Mouse (Mus musculus) cerebellum, postnatal 36 days (tissue): ENCODE results near the gene Tob1.

Experiments
- DNase-seq, 2 experiments: peaks; one replicate each; pipeline ENCODE4 v3.0.0; 2021 to 2022; ENCODE audit warnings: mixed read lengths in 2 of 2

Gene Tob1

DNA sequence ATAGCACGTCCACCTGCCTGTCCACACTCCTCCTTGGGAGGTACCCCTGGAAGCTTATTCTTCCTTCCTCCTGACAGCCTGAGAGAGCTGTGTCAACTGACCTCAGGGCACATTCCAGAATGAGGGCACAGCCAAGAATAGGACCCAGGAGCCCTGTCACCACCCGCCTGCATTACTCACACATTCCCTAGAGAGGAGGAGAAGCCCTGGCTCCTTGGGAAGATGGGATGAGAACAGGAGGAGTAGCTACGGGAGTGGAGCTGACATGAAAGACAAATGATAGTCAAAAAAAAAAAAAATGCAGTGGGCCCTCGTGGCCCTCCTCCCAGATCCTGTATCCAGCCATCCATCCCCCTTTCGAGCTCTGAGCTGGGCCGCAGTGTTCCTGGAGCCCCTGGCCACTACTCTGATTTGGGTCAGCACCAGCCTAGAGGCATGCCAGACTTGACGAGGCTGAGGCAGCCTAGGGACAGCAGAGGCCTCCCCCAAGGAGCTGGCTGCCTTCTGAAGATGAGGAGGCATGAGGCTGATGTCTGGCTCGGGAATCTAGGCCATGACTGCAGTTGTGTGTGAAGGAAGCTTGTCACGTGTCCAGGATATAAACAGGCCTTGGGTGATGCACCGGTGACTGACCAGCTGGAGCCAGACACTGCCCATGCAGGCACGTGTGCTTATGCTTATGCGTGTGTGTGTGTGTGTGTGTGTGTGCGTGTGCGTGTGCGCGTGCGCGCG lies 20.7 kb downstream of the Tob1 start:
- no peak for DNase-seq

DNA sequence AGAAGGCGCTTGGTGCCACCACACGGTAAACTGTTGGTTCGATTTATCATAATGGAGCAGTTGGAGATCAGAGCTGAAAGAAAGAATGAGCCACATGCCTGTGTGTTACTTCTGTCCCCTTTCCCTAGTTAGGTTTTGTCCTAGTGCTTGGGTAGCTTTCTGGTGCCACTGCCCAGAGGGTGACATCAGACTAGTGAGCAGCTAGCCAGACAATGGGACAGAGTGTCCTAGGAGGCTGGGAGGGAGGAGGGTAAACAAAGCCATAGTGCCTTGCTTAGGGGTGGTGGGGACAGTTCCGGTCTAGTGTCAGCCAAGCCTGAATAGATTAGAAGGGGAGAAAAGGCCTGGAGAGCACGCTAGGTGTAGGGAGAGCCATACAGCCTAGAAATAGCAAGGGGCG lies 22.2 kb downstream of the Tob1 start:
- DNase-seq: no peak

- no peak for DNase-seq
Observed at GRCm38 (mm10) chr11:94234380-94234779, 23.1 kb downstream of the Tob1 start.

- DNase-seq: no peak
Observed at GRCm38 (mm10) chr11:94234857-94235256, 23.6 kb downstream of the Tob1 start.

DNA sequence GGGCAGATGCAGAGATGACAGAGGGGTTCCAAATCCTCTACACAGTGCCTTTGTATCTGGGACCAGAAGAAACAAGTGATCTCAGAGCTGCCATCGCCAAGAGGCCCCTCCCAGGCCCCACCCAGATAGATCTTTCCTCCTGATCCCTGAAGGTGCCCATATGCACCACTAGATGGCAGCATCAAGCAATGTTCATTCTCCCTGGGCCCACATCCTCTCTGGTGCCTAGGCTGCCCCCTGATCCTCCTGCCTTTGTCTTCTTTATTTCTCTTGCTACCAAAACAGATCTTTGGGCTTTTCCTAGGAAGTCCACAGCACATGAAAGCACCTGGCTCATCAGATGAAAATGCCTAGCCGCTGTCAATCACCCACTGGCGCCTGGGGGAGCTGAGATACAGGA lies 24.8 kb downstream of the Tob1 start:
- peak; percentile 74 to 77 for DNase-seq

- DNase-seq: no peak
Observed at GRCm38 (mm10) chr11:94238786-94239185, 27.5 kb downstream of the Tob1 start.

- DNase-seq: no peak
Observed at GRCm38 (mm10) chr11:94239706-94240105, 28.5 kb downstream of the Tob1 start.

DNA sequence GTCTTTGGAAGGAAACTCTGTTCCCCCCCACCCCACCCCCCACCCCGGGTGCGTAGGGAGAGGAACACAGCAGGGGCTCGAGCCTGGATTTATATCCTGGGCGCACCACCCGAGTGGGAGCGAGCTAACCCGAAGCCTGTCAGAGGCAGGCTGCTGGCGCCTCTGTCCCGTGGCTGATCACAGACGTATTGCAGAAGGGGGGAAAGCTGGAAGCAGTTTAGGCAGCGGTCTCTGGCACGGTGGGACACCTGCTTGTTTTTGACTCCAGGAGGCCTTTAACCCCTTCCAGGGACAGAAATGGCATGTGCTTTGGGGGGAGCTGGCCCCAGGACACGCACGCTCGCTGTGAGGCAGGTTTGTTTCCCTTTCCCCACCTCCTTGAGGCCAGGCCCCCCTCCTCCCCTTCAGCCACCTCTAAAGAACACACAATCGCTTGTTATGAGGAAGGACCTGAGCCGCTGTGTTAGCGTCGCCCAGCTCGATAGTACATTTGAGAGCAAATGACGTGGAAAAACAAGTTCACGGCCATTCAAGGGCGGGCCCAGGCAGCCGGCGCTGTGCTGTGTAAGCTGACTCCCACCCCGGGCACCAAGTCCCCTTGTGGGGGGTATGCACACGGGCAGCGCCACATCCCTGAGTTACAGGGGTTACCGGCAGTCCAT lies 31.6 kb downstream of the Tob1 start:
- no peak for DNase-seq

DNA sequence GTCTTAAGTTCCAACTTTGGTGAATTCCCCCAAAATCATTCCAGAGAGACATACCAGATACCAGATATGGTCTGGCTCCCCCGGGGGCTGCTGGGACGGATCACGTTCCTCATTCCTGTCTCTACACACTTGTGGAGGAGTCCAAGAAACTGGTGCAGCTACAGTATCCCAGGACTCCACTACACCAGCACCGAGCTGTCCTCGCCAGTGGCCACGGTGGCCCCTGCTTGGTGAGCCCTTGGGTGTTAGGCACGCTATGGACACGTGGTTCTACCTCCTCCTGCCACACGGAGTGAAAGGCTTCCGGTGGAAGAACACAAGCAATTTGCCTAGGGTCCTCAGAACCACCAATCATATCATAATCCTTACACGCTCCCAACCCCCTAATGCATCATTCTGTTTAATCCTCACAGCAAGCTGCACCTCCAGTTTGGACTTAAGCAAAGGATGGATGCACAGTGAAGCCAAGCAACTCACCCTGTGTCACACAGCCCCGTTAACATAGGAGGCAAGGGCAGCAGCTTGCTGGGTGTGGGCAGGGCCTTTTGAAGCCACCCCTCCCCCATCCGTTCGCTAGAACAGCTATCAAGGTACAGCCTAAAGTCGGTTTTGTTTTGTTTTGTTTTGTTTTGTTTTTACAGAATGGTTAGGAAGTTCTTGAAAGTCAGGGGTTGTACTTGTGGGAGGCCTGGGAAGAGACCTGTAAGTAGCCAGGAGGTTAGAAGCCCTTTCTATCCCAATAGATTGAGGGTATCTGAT lies 32.3 kb downstream of the Tob1 start:
- DNase-seq: no peak

GRCm38 (mm10) chr11:94244385-94244784 lies 33.1 kb downstream of the Tob1 start:
- no peak for DNase-seq

GRCm38 (mm10) chr11:94245955-94246788 lies 34.9 kb downstream of the Tob1 start, which contains the start of gene Wfikkn2:
Gene Wfikkn2 (minus strand): TSS chr11:94246005.
- no peak for DNase-seq

DNA sequence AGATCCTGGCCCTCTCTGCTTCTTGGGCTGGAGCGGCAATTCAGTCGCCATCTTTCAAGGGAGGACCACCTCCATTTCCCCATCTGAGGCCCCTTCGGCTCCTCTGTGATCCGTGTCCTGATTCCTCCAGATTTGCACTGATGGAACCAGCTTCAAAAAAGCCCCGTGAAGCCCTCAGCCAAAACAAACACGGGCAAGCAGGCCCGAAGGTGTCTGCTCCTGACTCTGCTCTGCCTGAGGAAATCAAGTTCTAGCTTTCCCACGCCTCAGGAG lies 35.5 kb downstream of the Tob1 start:
- DNase-seq: no peak

DNA sequence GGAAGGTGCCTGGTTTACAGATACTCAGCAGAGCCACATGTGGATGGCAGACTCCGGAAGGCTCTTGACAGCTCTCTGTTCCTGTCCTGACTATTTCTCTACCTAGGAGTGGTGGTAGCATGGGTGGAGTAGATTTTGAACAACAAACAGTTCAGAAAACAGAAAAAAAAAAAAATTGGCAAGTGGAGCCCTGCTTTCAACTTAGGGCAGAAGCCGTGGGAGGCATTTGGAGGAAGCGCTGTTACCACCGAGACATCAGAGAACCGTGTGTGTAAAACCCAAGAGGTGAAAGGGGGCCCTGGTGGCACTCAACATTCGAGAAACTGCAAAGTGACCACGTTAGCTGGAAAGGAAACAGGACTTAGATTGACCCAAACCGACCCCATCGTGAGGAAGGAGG lies 41.9 kb downstream of the Tob1 start:
- no peak for DNase-seq

GRCm38 (mm10) chr11:94253691-94254090 lies 42.4 kb downstream of the Tob1 start:
- DNase-seq: no peak

- no peak for DNase-seq
Observed at GRCm38 (mm10) chr11:94255733-94256132, 44.5 kb downstream of the Tob1 start.

- no peak for DNase-seq
Observed at GRCm38 (mm10) chr11:94257987-94258386, 46.7 kb downstream of the Tob1 start.

- no peak for DNase-seq
Observed at GRCm38 (mm10) chr11:94259814-94260213, 48.6 kb downstream of the Tob1 start.

GRCm38 (mm10) chr11:94261585-94262370 lies 50.5 kb downstream of the Tob1 start:
- no peak for DNase-seq
